Mouse (Mus musculus) common myeloid progenitor, adult 5-6 weeks (primary cell): Measurements from ENCODE around the gene Arfip1. TPM values are rescaled to one million over a fixed set of nuclear protein-coding genes. Genes with fewer than 3 reads are reported as not detected.
A peak's percentile ranks its signal among the peaks of the same experiment; 100 is the strongest.
"Not testable (repeated sequence)": the region's sequence is repeated elsewhere in the genome, so short reads cannot be mapped to it uniquely, and the experiment has no call there.

ENCODE experiments used
- ATAC-seq: replicated peaks from 2 replicates; pipeline ENCODE4 v1.8.0; 2016; ENCODE audit warnings: low read depth, mild to moderate bottlenecking, moderate TSS enrichment, inconsistent platforms; ENCODE audit not compliant: poor library complexity, severe bottlenecking
- total RNA-seq: library from RNA; stranded (forward); fragments of 200-1000, 187-1606 nt; gene quantifications from 2 replicates; pipeline ENCODE4 v1.2.3, GENCODE M21; 2017

Arfip1 gene
- total RNA-seq, 1 experiment from 2014 or later, result 43.4 TPM

GRCm38 (mm10) chr3:84581696-84582022 lies 766 bp downstream of the Arfip1 start:
- no peak for ATAC-seq

DNA sequence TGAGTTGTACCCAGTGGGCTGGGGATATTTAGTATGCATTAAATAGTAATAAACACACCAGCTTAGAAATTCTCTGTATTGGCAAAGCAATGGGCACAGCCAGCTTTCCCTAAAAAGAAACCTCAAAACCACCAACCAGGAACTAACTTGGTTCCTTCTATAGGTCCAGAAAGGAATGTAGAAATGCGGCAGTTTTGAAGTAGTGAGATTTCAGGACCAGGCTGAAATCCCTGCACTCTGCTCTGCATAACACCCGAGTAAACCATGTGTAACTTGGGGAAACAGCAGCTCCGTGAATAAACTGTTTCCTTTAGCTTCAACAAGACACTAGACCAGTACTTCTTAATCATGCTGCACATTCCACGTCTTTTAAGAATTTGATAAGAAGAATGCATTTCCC lies 1.7 kb downstream of the Arfip1 start:
- ATAC-seq, result no peak

DNA sequence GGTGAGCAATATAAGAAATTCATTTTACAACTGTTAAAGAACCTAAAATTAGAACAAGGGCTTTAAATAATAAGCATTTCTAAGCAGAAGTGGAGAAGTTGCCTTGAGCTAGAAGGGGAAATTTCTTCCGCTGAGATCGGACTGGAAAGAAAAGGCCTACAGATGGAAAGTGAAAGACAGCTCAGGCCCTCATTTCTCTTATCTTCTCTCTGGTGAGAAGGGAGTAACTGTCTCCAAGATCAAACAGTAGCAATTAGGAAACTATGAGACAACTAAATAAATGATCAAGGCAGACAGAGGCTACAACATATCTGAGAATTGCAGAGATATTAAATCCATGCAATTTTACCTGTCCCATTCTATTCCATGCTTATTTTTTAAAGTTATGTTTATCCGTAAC lies 11.9 kb downstream of the Arfip1 start:
- ATAC-seq, result peak; percentile 45

DNA sequence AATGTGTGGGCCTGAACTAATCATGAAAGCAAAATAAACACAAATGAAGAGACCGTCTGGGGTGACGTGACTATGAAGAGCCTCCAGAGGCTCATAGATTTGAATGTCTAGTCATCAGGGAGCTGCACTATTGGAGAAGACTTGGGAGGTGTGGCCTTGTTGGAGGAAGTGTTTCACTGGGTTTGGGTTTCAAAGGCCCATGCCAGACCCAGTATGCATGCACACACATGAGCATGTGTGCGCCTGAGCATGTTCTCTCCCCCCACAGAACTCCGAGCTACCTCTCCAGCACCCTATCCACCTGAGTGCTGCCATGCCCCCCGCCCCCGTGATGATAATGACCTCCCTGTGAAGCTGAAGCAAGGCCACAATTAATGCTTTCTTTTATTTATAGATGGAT lies 12.8 kb downstream of the Arfip1 start:
- peak; percentile 52; the same call in 1 of the 2 replicates for ATAC-seq

DNA sequence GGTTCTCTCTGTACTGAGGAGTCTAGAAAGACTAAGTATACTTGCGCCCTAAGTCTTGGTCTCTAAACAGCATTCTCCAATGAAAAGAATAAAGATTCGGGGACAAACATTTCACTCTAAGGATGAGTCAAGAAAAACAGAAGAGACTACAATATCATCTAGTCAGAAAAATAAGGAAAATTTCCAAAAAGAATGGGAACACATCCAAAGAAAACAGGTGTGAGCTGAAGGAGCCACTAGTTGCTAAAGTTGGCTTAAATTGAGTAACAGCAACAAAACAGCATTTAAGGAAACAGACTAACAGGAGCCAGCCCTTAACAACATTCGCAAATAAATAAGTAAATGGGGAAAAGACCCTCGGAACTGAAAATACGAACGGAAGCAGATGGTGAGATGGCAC lies 13.9 kb downstream of the Arfip1 start:
- ATAC-seq, result no peak

DNA sequence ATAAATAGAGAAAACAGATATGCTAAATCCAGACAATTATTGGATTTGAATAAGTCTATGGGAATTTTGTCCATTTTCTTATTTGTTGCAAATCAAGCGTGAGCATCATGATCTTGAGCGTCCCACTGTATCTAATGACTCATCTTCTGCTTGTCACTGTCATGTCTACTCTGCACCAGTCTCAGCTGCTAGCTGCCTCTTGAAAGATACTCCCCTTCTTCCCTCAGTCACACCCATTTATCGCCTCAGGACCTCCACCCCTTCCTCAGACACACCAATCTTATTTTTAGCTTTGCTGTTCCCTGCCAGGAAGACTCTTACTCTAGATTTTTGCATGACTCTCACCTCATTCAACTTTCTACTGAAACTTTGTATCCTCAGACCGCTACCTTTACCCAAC lies 19.0 kb downstream of the Arfip1 start:
- ATAC-seq, result no peak

- ATAC-seq, result not testable (repeated sequence)
These were observed 19.5 kb downstream of the Arfip1 start for GRCm38 (mm10) chr3:84562911-84563310.

- ATAC-seq, result no peak
These were observed 24.1 kb downstream of the Arfip1 start for GRCm38 (mm10) chr3:84558301-84558700.

DNA sequence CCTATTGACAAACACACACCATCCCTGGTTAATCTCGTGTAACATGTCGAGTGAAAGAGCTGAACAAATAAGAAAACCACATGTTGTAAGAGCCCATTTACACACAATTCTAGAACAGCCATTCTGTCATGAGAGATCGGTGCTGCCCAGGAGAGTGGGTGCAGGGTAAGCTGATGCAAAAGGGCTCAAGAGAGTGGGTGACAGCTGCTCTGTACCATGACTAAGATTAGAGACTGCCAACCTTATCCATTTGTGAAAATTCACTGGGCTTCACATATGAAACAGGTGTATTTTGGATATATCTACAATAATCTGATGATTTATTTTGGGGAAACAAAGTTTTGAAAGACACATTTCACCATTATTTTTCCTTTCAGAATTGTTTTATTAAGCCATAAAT lies 26.6 kb downstream of the Arfip1 start:
- ATAC-seq, result no peak

- ATAC-seq, result peak; percentile 68
These were observed 35.2 kb downstream of the Arfip1 start for GRCm38 (mm10) chr3:84547177-84547576.

- ATAC-seq, result peak; percentile 80
These were observed 40.0 kb downstream of the Arfip1 start for GRCm38 (mm10) chr3:84542450-84542849.

DNA sequence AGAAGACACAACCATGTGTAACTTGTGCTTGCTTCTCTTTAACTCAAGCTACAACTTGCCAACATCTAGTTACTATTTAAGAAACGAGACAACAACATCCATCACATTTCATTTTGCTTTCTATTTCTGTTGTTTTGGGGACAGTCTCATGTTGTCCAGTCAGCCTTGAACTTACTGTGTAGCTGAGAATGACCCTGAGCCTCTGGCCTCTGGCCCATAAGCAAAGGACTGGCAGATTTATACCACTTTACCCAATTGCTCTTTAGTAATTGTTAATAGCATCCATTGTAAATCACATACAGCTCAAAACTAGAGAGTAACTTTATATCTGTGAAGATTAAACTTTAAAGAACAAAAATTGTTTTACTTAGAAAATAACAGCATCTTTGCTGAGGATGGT lies 40.5 kb downstream of the Arfip1 start:
- ATAC-seq, result no peak

- ATAC-seq, result 0 out of 2 replicates have a peak, but pooled peaks have one; percentile 39
These were observed 41.8 kb downstream of the Arfip1 start for GRCm38 (mm10) chr3:84540640-84541039.

GRCm38 (mm10) chr3:84536987-84537386 lies 45.4 kb downstream of the Arfip1 start:
- ATAC-seq, result no peak

- ATAC-seq, result peak; percentile 36; the same call in 1 of the 2 replicates
These were observed 49.2 kb downstream of the Arfip1 start for GRCm38 (mm10) chr3:84533227-84533626.

DNA sequence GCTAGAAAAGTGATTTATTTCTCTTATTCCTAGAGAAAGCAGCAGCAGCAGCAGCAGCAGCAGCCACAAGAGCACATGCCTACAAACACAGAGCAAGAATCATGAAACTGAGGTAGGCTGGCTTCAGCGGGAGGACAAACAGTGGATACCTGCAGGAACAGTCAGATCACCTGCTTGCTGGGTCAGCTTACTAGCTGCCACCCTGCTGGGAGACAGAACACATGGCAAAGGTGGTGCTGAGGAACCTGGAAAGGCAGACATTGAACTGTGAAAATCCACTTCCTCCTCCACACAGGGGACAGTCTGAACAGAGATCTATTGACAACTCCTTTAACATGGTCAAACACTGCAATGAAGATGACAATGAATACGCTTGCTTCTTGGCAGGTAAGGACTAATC lies 53.4 kb downstream of the Arfip1 start:
- ATAC-seq, result no peak

- ATAC-seq, result no peak
These were observed 57.5 kb downstream of the Arfip1 start for GRCm38 (mm10) chr3:84524952-84525351.

DNA sequence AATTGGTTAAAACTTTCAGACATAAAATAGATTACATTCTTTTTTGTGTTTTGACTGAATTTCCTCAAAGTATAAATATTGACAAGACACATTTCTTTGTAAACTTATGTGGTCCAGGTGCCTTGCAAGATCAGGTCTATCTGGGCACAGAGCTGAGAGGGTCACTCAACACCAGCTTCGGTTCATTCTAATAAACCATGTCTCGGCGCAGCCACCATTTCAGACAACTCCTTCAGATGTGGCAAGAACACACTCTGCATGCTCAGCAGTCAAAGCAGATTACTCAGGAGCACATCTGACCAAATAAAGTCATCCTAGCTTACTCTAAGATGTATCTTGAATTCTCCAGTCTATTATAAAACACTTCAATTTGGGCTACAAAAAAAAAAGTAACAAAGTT lies 66.3 kb downstream of the Arfip1 start:
- ATAC-seq, result no peak

GRCm38 (mm10) chr3:84512774-84513515 lies 69.5 kb downstream of the Arfip1 start:
- ATAC-seq, result no peak

DNA sequence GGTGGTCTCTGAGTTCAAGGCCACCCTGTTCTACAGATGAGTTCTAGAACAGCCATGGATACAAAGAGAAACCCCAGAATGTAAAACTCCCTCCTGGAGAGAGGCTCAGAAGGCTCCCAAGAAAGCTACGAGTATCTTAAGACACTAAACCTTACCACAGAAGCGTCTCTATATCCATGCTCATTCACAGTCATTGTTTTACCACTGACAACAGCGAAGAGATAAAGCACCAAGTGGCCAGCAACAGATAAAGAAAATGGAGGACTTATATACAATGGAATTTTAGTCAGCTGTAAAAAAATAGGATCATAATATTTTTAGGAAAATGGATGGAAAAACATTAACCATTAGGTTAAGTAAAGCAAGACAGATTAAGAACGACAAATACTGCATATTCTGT lies 77.2 kb downstream of the Arfip1 start:
- no peak for ATAC-seq

DNA sequence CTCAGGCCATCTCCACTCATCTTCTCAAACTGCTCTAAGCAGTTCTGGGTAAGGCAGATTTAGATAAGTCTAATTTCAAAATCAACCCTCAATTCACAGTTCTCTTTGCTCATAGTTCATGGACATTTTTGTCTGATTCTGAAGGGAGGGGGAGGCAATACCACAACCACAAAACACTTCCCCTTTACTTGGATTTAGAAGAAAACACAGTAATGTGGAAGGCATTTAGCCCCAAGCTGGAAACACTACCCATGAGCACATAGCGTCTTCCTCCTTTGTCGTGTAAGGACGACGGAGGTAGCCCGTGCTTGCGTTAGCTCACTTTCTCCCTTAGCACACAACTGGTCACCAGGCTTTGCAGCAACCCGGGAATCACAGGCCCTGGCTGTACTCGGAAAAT lies 78.1 kb downstream of the Arfip1 start:
- peak; percentile 97 for ATAC-seq

- ATAC-seq, result no peak
These were observed 80.3 kb downstream of the Arfip1 start for GRCm38 (mm10) chr3:84502101-84502500.
